Mouse (Mus musculus) midbrain, embryonic 10.5 days (tissue): ENCODE data around the gene Mcat. TPM values are rescaled to one million over a fixed set of nuclear protein-coding genes. Genes with fewer than 3 reads are reported as not detected.
A peak's percentile ranks its signal among the peaks of the same experiment; 100 is the strongest.

Experiments used
- DNase-seq: peaks from one replicate; pipeline ENCODE4 v3.0.0-alpha.2; 2017; ENCODE audit warnings: low spot score
- H3K27ac ChIP-seq: fragments of 300-500 bp; sonication (generic); replicated peaks from 2 replicates; pipeline ENCODE4 v1.5.1; 2016; ENCODE audit warnings: mild to moderate bottlenecking
- H3K27me3 ChIP-seq: fragments of 300-500 bp; sonication (generic); 2 replicates; pipeline ENCODE4 v1.6.1; 2016; ENCODE audit warnings: low read depth, mild to moderate bottlenecking; ENCODE audit not compliant: poor library complexity, severe bottlenecking
- H3K36me3 ChIP-seq: fragments of 300-500 bp; sonication (generic); 2 replicates; pipeline ENCODE4 v1.6.1; 2016; ENCODE audit warnings: mild to moderate bottlenecking, moderate library complexity
- H3K4me1 ChIP-seq: fragments of 300-500 bp; sonication (generic); 2 replicates; pipeline ENCODE4 v1.6.1; 2016
- H3K4me3 ChIP-seq: fragments of 300-500 bp; sonication (generic); 2 replicates; pipeline ENCODE4 v1.5.1; 2016; ENCODE audit warnings: mild to moderate bottlenecking, moderate library complexity
- H3K9me3 ChIP-seq: fragments of 300-500 bp; sonication (generic); replicated peaks from 2 replicates; pipeline ENCODE4 v1.6.1; 2016; ENCODE audit warnings: mild to moderate bottlenecking
- WGBS: fragments of 180-500 bp; shearing (Covaris S2); methylation state at CpG from one replicate; pipeline ENCODE4 v1.1.7; 2016; 5-methylcytosine and 5-hydroxymethylcytosine counted together
- polyA plus RNA-seq: library from polyadenylated mRNA; unstranded; fragments of >200 nt; fragmentation: Nextera tagmentation; extraction: Ambion mirVana; gene quantifications from 2 replicates; pipeline ENCODE4 v1.2.1, GENCODE M21; 2016

Gene Mcat
- polyA plus RNA-seq, 1 experiment from 2014 or later: 46.2 TPM

DNA sequence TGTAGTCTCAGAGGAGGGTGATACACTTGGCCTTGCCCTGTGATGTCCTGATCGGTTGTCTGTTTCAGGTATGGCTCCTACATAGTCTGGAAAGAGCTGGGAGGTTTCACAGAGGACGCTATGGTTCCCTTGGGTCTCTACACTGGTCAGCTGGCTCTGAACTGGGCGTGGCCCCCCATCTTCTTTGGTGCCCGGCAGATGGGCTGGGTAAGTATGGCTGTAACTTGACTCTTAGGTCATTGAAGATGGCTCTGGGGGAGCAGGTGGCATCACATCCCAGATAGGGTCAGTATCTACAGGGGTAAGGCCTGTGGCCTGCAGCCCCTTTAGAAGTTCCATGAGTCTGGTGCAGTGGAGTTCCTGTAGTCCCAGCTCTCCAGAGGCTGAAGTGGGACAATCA lies 8.5 kb upstream of the Mcat start:
- WGBS: 86% methylated on average over 4 of the region's 4 CpGs
- Histone ChIP-seq H3K27me3 (no peaks in the 10 kb centered on the region), H3K27ac (no peak overlapping the region), H3K4me1 (peaks cover under 1% of the 10 kb centered on the region; the same call in 1 of the 2 replicates), H3K4me3 (no peak overlapping the region), H3K9me3 (no peaks in the 10 kb centered on the region), H3K36me3 (peaks cover 38% of the 10 kb centered on the region)
- no peak for DNase-seq

DNA sequence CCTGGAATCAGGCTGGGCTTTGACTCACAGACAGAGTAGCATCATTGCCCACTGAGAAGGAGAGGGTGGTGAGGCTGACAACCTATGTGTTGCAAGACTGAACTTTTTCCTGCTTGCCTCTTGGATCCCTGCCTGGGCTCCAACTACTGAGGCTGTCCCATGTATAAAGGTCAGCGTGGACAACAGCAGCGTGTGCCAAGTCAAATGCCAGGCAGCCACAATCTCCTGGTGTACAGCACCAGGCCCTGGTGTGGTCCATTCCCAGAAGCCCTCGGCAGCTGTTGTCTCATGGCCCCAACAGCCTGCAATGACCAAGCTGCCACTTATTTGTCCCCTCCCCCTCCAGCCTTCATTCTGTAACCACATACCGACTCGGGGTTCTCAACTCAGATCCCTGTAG lies 8.0 kb upstream of the Mcat start:
- Histone ChIP-seq H3K27me3 (no peaks in the 10 kb centered on the region), H3K36me3 (peaks cover 33% of the 10 kb centered on the region), H3K4me1 (peaks cover 4% of the 10 kb centered on the region; the same call in 1 of the 2 replicates), H3K9me3 (no peaks in the 10 kb centered on the region), H3K27ac (no peak overlapping the region), H3K4me3 (no peak overlapping the region)
- 93% methylated on average over 5 of the region's 5 CpGs for WGBS
- no peak for DNase-seq

DNA sequence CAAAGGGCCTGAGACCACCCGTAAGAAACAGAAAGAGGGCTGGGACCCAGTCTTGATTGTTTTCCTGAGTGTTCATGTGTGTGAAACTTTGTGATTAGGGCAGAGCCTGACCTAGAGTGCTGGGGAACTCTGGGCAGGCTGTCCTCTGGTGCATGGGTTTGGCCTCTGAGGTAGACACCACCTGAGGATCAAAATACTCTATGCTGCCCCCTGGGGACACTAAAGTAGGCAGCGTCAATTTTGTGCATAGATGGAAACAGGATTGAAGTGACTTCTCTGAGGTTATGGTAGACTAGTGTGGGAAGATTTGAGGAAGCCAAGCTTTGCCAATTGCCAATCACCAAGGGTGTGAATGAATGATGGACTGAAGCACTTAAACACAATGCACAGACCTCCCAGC lies 7.1 kb upstream of the Mcat start:
- WGBS: 64% methylated on average over 2 of the region's 2 CpGs
- Histone ChIP-seq H3K4me3 (no peak overlapping the region), H3K36me3 (peaks cover 23% of the 10 kb centered on the region), H3K27ac (no peak overlapping the region), H3K9me3 (no peaks in the 10 kb centered on the region), H3K4me1 (peaks cover 4% of the 10 kb centered on the region; the same call in 1 of the 2 replicates), H3K27me3 (peaks cover 7% of the 10 kb centered on the region; the same call in 1 of the 2 replicates)
- no peak for DNase-seq

DNA sequence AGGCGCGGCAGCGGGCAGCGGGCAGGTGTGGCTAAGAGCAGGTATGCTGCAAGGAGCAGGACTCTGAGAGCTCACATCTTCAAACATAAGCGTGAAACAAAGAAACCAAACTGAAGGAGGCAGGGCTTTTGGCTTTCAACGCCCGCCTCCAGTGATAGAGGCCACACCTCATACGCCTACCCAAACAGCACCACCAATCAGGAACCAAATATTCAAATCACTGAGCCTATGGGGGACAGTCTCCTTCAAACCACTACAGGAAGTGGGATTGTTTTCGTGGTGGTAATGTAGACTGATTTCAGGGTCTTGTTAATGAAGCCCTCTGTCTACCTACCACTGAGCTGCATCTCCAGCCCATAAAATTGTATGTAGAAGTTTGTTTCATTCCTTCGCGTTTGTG lies 6.1 kb upstream of the Mcat start:
- Histone ChIP-seq H3K27me3 (peaks cover 13% of the 10 kb centered on the region; the same call in 1 of the 2 replicates), H3K27ac (no peak overlapping the region), H3K36me3 (peaks cover 13% of the 10 kb centered on the region), H3K4me1 (peaks cover 4% of the 10 kb centered on the region; the same call in 1 of the 2 replicates), H3K4me3 (no peak overlapping the region), H3K9me3 (no peaks in the 10 kb centered on the region)
- no peak for DNase-seq
- WGBS: 61% methylated on average over 11 of the region's 11 CpGs

DNA sequence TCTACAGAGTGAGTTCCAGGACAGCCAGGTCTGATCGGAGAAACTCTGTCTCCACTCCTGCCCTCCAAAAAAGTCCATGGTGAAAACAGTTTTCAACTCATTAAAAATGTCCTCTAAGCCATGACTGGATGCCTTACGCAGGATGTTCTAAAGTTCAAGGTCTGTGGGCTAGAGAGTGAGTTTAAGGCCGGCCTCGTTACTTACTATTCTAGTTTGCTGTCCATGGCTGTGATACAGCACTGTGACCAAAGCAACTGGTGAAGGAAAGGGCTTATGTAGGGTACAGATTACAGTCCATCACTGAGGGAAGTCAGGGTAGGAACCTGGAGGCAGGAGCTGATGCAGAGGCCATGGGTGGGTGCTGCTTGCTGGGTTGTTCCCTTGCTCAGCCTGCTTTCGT lies 5.0 kb upstream of the Mcat start:
- Histone ChIP-seq H3K4me1 (peaks cover 15% of the 10 kb centered on the region), H3K36me3 (peaks cover 2% of the 10 kb centered on the region), H3K27ac (no peak overlapping the region), H3K4me3 (no peak overlapping the region), H3K27me3 (peaks cover 13% of the 10 kb centered on the region; the same call in 1 of the 2 replicates), H3K9me3 (no peaks in the 10 kb centered on the region)
- DNase-seq: no peak
- 93% methylated on average over 5 of the region's 5 CpGs for WGBS

DNA sequence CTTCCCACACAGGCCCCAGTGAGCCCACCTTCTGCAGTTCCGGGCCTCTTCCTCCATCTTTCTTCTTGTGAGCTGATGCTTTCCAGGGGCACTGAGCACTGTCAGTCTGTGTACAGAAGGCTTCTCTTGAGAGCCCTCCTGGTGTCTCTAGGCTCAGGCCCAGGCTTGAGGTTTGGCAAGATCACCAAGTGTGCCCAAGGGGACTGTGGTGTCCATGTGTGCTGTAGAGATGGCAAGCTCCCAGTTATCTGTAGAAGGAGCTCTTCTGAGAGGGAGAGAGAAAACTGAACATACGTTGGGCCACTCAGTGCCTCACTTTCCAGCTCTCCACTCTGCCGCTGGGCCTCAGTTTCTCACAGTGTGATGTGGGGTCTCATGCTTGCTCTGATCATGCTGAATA lies 4.1 kb upstream of the Mcat start:
- H3K4me1 ChIP-seq: peaks cover 23% of the 10 kb centered on the region
- no peak for DNase-seq
- no peak overlapping the region for H3K27ac ChIP-seq
- no peaks in the 10 kb centered on the region for H3K36me3 ChIP-seq
- H3K4me3 ChIP-seq: no peak overlapping the region
- H3K9me3 ChIP-seq: no peaks in the 10 kb centered on the region
- 87% methylated on average over 3 of the region's 3 CpGs for WGBS
- H3K27me3 ChIP-seq: peaks cover 18% of the 10 kb centered on the region

DNA sequence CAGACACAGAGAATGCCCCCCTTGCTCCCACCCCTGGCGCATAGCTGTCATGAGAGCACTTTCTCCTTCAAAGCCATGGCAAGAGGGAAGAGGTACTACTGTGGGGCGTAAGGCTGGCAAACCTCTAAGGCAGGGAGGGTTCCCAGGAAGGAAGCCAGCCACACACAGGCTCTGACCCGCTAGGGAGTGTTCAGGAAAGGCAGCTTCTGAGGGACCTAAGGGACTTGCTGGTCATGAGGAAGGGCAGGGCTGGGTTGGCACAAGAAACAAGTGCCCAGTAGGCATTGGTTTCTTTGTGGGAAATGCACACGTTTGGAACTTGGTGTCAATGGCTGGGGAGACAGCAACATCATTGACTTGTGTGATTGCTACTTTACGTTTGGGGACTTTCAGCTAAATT lies 2.4 kb upstream of the Mcat start:
- Histone ChIP-seq H3K27ac (no peak overlapping the region), H3K36me3 (no peaks in the 10 kb centered on the region), H3K4me1 (peaks cover 26% of the 10 kb centered on the region), H3K9me3 (no peaks in the 10 kb centered on the region), H3K4me3 (no peak overlapping the region), H3K27me3 (peaks cover 33% of the 10 kb centered on the region)
- 77% methylated on average over 5 of the region's 5 CpGs for WGBS
- DNase-seq: no peak

DNA sequence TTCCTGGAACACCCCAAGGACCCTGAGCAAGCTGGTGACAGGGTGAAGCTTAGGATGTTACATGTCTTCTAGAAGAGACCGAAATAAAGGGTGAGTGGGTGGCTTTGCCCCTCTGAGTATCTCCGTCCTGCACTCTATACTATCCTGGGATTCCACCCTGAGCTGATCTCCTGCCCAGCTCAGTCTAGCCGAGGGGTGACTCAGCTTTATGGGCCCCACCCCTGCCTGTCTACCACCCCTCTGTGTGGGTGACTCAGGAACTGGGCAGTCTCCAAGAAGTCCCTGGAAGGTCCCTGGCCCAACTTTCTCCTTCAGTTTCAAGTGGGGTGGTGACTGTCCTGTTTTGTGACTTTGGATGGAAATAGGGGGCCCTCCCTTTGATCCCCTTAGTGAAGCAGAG lies 1.8 kb upstream of the Mcat start:
- Histone ChIP-seq H3K4me1 (peaks cover 26% of the 10 kb centered on the region), H3K27ac (no peak overlapping the region), H3K4me3 (no peak overlapping the region), H3K9me3 (no peaks in the 10 kb centered on the region), H3K27me3 (peaks cover 33% of the 10 kb centered on the region), H3K36me3 (no peaks in the 10 kb centered on the region)
- no peak for DNase-seq
- WGBS: 85% methylated on average over 3 of the region's 3 CpGs

DNA sequence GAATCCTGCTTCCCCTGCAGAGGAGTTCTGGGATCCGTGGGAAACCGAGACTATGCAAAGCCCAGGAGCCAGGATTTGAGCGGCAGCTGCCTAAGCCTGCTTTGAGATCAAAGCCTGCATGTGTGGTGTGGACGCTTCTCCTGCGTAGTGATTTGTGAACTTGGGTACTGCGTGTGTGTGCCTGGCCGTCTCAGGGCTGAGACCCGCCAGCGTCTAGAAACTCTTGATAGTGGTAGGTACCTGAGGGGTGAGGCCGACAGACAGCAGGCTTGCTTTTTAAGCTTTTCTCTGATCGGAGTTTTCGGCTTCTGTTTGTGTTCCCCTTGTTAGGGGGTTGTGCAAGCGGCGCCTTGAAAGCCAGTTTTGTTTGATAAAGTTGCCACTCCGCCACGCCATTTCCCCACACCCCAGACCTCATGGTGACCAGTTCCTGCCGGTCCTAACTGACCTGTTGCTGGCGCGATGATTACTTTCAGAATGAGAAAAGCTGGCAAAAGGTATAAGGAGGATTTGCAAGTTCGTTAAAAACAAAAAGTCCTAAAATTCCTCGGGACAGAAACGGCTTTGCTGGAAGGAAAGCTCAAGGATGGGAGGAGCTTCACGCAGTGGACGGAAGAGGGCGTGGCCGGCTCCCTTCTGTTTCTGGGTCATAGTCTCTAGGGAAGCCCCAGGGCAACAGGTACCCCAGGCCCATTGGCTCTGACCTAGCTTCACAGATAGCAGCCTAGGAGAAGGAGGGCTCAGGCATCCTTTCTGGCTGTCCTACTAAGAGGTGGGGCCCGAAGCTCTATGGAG lies 467 bp upstream of the Mcat start:
- Histone ChIP-seq H3K27ac (peak overlapping the region; percentile 80), H3K27me3 (peaks cover 33% of the 10 kb centered on the region), H3K4me3 (peak overlapping the region; percentile 61), H3K36me3 (no peaks in the 10 kb centered on the region), H3K4me1 (peaks cover 26% of the 10 kb centered on the region), H3K9me3 (no peaks in the 10 kb centered on the region)
- WGBS: 2% methylated on average over 27 of the region's 27 CpGs
- peak; percentile 63 for DNase-seq

DNA sequence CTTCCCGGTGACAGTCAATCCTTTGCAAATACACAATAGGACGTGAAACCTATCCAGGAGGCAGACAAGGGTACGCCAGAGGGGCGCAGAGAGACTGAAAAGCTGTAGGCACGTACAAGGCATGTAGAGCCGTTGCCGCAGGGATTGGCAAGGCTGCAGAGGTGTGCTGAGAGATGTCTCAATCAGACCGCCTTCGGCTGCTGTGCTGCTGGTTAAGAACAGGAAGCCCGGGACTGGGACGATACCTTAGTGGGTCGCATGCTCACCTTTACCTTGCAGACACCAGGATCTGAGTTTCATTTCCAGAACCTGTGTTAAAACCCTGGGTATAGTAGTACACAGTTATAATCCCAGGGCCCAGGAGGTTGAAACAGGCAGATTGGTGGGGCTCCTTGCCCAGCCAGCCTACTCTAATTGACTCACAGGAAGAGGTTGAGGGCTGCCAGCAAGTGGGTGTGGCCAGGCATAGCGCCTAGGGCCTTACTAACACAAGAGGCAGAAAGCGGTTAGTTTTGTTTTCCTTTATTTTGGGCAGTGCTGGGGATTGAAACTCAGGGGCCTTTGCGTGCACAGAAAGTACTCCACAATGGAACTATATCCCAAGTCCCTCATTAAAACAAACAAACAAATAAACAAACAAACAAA lies 839 bp downstream of the Mcat start:
- Histone ChIP-seq H3K9me3 (no peaks in the 10 kb centered on the region), H3K36me3 (no peaks in the 10 kb centered on the region), H3K27me3 (peaks cover 33% of the 10 kb centered on the region), H3K4me1 (peaks cover 26% of the 10 kb centered on the region), H3K4me3 (peak overlapping the region; percentile 61), H3K27ac (no peak overlapping the region)
- 32% methylated on average over 15 of the region's 15 CpGs for WGBS
- DNase-seq: peak; percentile 37

DNA sequence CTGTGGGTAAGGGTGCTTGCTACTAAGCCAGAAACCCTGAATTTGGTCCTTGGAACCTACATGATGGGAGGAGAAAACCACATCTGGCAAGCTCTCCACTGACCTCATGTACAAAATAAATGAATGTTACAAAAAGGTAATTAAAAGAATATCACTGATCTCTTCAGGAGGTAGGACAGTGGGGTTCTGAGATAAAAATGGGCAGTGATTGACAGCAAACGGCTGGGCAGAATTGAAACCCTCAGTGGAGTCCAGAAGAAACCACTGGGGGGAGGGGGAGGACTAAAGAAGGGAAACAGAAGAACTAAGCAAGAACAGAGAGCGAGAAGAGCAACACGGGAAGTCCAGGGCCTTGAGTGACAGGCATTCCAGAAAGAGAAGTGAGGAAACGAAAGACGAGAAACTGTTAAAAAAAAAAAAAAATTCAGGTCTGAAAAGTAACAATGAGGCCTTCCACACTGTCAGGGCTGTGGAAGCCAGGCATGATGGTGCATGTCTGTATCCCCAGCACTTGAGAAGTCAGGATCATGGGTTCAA lies 2.6 kb downstream of the Mcat start:
- Histone ChIP-seq H3K9me3 (no peaks in the 10 kb centered on the region), H3K27ac (no peak overlapping the region), H3K27me3 (peaks cover 30% of the 10 kb centered on the region), H3K36me3 (no peaks in the 10 kb centered on the region), H3K4me1 (peaks cover 23% of the 10 kb centered on the region), H3K4me3 (no peak overlapping the region)
- DNase-seq: no peak
- WGBS: 72% methylated on average over 5 of the region's 5 CpGs

DNA sequence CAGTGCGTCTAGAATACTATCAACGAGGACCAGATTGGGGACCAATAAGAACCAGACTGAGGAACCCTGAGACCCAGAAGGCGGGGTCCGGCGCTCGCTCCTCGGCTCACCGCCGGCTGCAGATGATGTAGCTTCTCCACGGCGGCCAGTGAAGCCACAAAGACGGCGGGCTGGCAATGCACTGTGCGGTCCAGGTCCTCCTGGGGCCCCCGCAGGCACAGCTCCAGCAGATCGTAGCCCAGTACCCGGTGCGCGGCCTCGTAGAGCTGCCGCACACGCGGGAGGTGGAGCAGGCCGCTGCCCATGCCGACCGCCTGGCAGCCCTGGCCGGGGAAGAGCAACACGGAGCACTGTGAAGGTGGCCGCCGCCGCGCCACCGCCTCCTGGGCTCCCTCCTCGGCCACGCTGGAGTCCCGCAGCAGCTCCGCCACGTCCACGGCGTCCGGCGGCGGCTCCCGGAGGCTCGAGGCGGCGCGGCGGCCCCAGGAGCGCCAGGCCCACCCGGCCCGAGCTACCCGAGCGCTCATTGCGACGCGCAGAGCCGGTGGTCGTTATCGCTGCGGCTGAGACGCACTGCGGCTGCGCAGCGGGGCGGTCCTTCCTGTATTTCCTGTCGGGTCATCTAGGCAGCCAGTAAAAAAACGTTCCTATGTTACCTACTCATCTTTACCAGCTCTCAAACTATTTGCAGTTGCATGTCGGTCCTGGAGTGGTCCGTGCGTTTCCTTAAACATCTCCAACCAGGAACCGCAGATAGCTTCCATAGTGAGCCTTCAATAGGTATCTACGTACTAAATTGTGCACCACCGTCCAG lies 8.2 kb downstream of the Mcat start:
- DNase-seq: peak; percentile 89
- H3K27me3 ChIP-seq: no peaks in the 10 kb centered on the region
- H3K4me1 ChIP-seq: peaks cover 15% of the 10 kb centered on the region
- H3K9me3 ChIP-seq: no peaks in the 10 kb centered on the region; the same call in 1 of the 2 replicates
- WGBS: under 1% methylated on average over 69 of the region's 74 CpGs
- H3K4me3 ChIP-seq: peak overlapping the region; percentile 94
- peaks cover 34% of the 10 kb centered on the region for H3K36me3 ChIP-seq
- H3K27ac ChIP-seq: peak overlapping the region; percentile 97
